Mouse (Mus musculus) heart, adult 18-20 months (tissue): ENCODE measurements around the gene Ppil2. TPM values are rescaled to one million over a fixed set of nuclear protein-coding genes. Genes with fewer than 3 reads are reported as not detected.

Experiments
- DNase-seq, 2 experiments: peaks; one replicate each; pipeline ENCODE4 v3.0.0; 2021 to 2022; ENCODE audit warnings: mixed read lengths in 1 of 2
- long read RNA-seq, 2 experiments: library from polyadenylated mRNA; stranded (forward); transcript quantifications; one replicate each; pipeline ENCODE4 v2.0.0; 2021
- total RNA-seq, 2 experiments: library from RNA; stranded (reverse); gene quantifications; 2 replicates each; pipeline ENCODE4 v1.2.3; 2021

Gene Ppil2
- 10 to 100 TPM; 32.4 to 39.4 TPM for total RNA-seq
- long read RNA-seq, experiment 1, transcript Ppil2-201 (21 exons, 2,333 nt) = minor isoform, 15 of 52 reads
- long read RNA-seq, experiment 1, transcript Ppil2-209 (20 exons, 3,088 nt) = major isoform, 16 of 52 reads
- long read RNA-seq, experiment 1, partial matches to known transcripts = 4 of 52 reads
- long read RNA-seq, experiment 1, other reads (novel, unspliced or antisense) = 17 of 52 reads
- long read RNA-seq, experiment 2, transcript Ppil2-209 (20 exons, 3,088 nt) = major isoform, 16 of 27 reads
- long read RNA-seq, experiment 2, transcript Ppil2-201 (21 exons, 2,333 nt) = minor isoform, 6 of 27 reads
- long read RNA-seq, experiment 2, partial matches to known transcripts = 0 of 27 reads
- long read RNA-seq, experiment 2, other reads (novel, unspliced or antisense) = 4 of 27 reads

GRCm38 (mm10) chr16:17110771-17111743 lies at the start of gene Ppil2:
Gene Ppil2 (minus strand): TSS chr16:17111257.
- DNase-seq = peak; percentile 84 to 85

- DNase-seq = no peak
Observed at GRCm38 (mm10) chr16:17154346-17154745, 43.3 kb upstream of the Ppil2 start.

GRCm38 (mm10) chr16:17151874-17152273 lies 40.8 kb upstream of the Ppil2 start:
- no peak for DNase-seq

GRCm38 (mm10) chr16:17150520-17151258 lies 39.6 kb upstream of the Ppil2 start:
- DNase-seq = no peak

- DNase-seq = peak in 1 of 2 experiments; percentile 19
Observed at GRCm38 (mm10) chr16:17148084-17148483, 37.0 kb upstream of the Ppil2 start.

- no peak for DNase-seq
Observed at GRCm38 (mm10) chr16:17147391-17147929, 36.4 kb upstream of the Ppil2 start.

- DNase-seq = peak; percentile 79 to 80
Observed at GRCm38 (mm10) chr16:17146772-17147235, 35.7 kb upstream of the Ppil2 start, which contains the start of gene Ccdc116. Gene Ccdc116 (minus strand): TSS chr16:17147229.

GRCm38 (mm10) chr16:17144339-17144738 lies 33.3 kb upstream of the Ppil2 start, which contains the start of gene Ydjc:
Gene Ydjc (plus strand): TSS chr16:17144621.
- no peak for DNase-seq

- DNase-seq = no peak
Observed at GRCm38 (mm10) chr16:17137355-17137754, 26.3 kb upstream of the Ppil2 start.

GRCm38 (mm10) chr16:17132906-17133200 lies 21.8 kb upstream of the Ppil2 start:
- no peak for DNase-seq

GRCm38 (mm10) chr16:17132089-17132905 lies 21.2 kb upstream of the Ppil2 start, which contains the start of gene Sdf2l1:
Gene Sdf2l1 (minus strand): TSS chr16:17132383.
- DNase-seq = peak; percentile 97 to 98

GRCm38 (mm10) chr16:17131191-17132088 lies 20.4 kb upstream of the Ppil2 start:
- no peak for DNase-seq

GRCm38 (mm10) chr16:17127292-17127691 lies 16.2 kb upstream of the Ppil2 start:
- peak; percentile 41 to 55 for DNase-seq

- peak; percentile 54 to 56 for DNase-seq
Observed at GRCm38 (mm10) chr16:17124871-17125520, 13.9 kb upstream of the Ppil2 start, which contains the start of gene 2610318N02Rik. Gene 2610318N02Rik (minus strand): TSS chr16:17125167.

- no peak for DNase-seq
Observed at GRCm38 (mm10) chr16:17124119-17124870, 13.2 kb upstream of the Ppil2 start.

- DNase-seq = no peak
Observed at GRCm38 (mm10) chr16:17121569-17121968, 10.5 kb upstream of the Ppil2 start.

- DNase-seq = no peak
Observed at GRCm38 (mm10) chr16:17117309-17117799, 6.3 kb upstream of the Ppil2 start.

- no peak for DNase-seq
Observed at GRCm38 (mm10) chr16:17104600-17104999, 6.5 kb downstream of the Ppil2 start.
